Mouse (Mus musculus): ENCODE data around the gene Svs5.

DNA sequence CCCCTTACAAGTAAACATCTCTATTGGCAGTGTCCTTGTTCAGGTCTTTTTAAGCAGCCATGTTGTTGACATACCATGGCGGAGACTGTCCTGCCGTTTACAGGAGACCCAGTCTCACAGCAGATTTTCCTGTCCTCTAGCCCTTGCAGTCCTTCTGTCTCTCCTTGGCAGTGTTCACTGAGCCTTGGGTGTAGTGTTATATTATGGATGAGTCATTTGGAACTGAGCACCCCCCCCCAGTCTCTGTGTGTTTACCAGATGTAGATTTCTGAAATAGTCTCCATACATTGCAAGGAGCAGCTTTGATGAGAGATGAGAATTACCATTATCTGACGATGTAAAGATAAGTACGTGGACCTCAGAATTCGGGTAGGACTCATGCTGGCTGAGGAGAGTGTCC lies 19.9 kb upstream of the Svs5 start:
- TF ChIP-seq CTCF (IDR thresholded peaks at IDR 0.05; ENCODE audit: low read depth): no peak
- TF ChIP-seq EP300 (IDR thresholded peaks at IDR 0.05; ENCODE audit: low read depth): no peak
